Mouse (Mus musculus): ENCODE data around the gene Ctsd. TPM values are rescaled to one million over a fixed set of nuclear protein-coding genes. Genes with fewer than 3 reads are reported as not detected.
A peak's percentile ranks its signal among the peaks of the same experiment; 100 is the strongest.

Gene Ctsd
- 282 and 288 TPM in 2 replicates for polyA plus RNA-seq (2015; fragmentation: Nextera tagmentation; extraction: Ambion mirVana)

GRCm38 (mm10) chr7:142387419-142388148 is at the start of gene Ctsd:
Gene Ctsd, minus strand, starts transcription at chr7:142388038.
- H3K27ac ChIP-seq (replicated peaks) = peak within 1 kb of the TSS; percentile 76
- H3K9ac ChIP-seq = peak within 1 kb of the TSS; percentile 89
- H3K9me3 ChIP-seq = no peaks in the 10 kb centered on the region
- peaks cover 31% of the 10 kb centered on the region for H3K36me3 ChIP-seq
- WGBS = under 1% methylated on average over 55 of the region's 55 CpGs
- H3K4me2 ChIP-seq = peak within 1 kb of the TSS; percentile 95
- peaks cover 19% of the 10 kb centered on the region for H3K4me1 ChIP-seq (replicated peaks)
- ATAC-seq (ENCODE audit: low read depth) = peak; percentile 98
- H3K27me3 ChIP-seq = no peaks in the 10 kb centered on the region
- peak within 1 kb of the TSS; percentile 92 for H3K4me3 ChIP-seq

- Histone ChIP-seq H3K4me3 (no peak overlapping the region), H3K27ac (replicated peaks) (no peak overlapping the region), H3K9ac (no peak overlapping the region), H3K4me2 (no peak overlapping the region), H3K36me3 (no peaks in the 10 kb centered on the region), H3K9me3 (no peaks in the 10 kb centered on the region), H3K27me3 (no peaks in the 10 kb centered on the region), H3K4me1 (replicated peaks) (peaks cover 7% of the 10 kb centered on the region)
- ATAC-seq (ENCODE audit: low read depth) = no peak
- 80% methylated on average over 5 of the region's 5 CpGs for WGBS
These were observed 49.5 kb upstream of the Ctsd start for GRCm38 (mm10) chr7:142437324-142437723.

- no peak overlapping the region for H3K9ac ChIP-seq
- ATAC-seq (ENCODE audit: low read depth) = no peak
- H3K4me1 ChIP-seq (replicated peaks) = peaks cover 11% of the 10 kb centered on the region
- no peak overlapping the region for H3K27ac ChIP-seq (replicated peaks)
- no peaks in the 10 kb centered on the region for H3K9me3 ChIP-seq
- H3K4me2 ChIP-seq = no peak overlapping the region
- no peaks in the 10 kb centered on the region for H3K27me3 ChIP-seq
- 30% methylated on average over 4 of the region's 4 CpGs for WGBS
- no peaks in the 10 kb centered on the region for H3K36me3 ChIP-seq
- no peak overlapping the region for H3K4me3 ChIP-seq
These were observed 47.7 kb upstream of the Ctsd start for GRCm38 (mm10) chr7:142435524-142435923.

GRCm38 (mm10) chr7:142434137-142434865 is 46.5 kb upstream of the Ctsd start, which contains the start of gene Syt8:
Gene Syt8, plus strand, starts transcription at chr7:142434850.
- peaks cover 20% of the 10 kb centered on the region for H3K4me1 ChIP-seq (replicated peaks)
- no peaks in the 10 kb centered on the region; the same call in 1 of the 2 replicates for H3K27me3 ChIP-seq
- H3K4me3 ChIP-seq = no peak within 1 kb of the TSS
- H3K9me3 ChIP-seq = no peaks in the 10 kb centered on the region
- ATAC-seq (ENCODE audit: low read depth) = no peak
- no peaks in the 10 kb centered on the region for H3K36me3 ChIP-seq
- no peak within 1 kb of the TSS for H3K27ac ChIP-seq (replicated peaks)
- no peak within 1 kb of the TSS for H3K4me2 ChIP-seq
- H3K9ac ChIP-seq = 0 out of 2 replicates have a peak within 1 kb of the TSS, but pooled peaks have one; percentile 17
- 87% methylated on average over 10 of the region's 10 CpGs for WGBS

- Histone ChIP-seq H3K27me3 (no peaks in the 10 kb centered on the region; the same call in 1 of the 2 replicates), H3K36me3 (no peaks in the 10 kb centered on the region), H3K4me1 (replicated peaks) (peaks cover 21% of the 10 kb centered on the region), H3K4me3 (no peak overlapping the region), H3K9ac (0 out of 2 replicates have a peak overlapping the region, but pooled peaks have one; percentile 17), H3K27ac (replicated peaks) (no peak overlapping the region), H3K4me2 (no peak overlapping the region), H3K9me3 (no peaks in the 10 kb centered on the region)
- no peak for ATAC-seq (ENCODE audit: low read depth)
- 49% methylated on average over 19 of the region's 19 CpGs for WGBS
These were observed 45.8 kb upstream of the Ctsd start for GRCm38 (mm10) chr7:142433623-142434022.

GRCm38 (mm10) chr7:142431106-142431505 is 43.3 kb upstream of the Ctsd start:
- no peak for ATAC-seq (ENCODE audit: low read depth)
- Histone ChIP-seq H3K9ac (no peak overlapping the region), H3K4me3 (no peak overlapping the region), H3K9me3 (no peaks in the 10 kb centered on the region), H3K36me3 (no peaks in the 10 kb centered on the region), H3K4me1 (replicated peaks) (peaks cover 21% of the 10 kb centered on the region), H3K27ac (replicated peaks) (0 out of 2 replicates have a peak overlapping the region, but pooled peaks have one; percentile 33), H3K27me3 (no peaks in the 10 kb centered on the region; the same call in 1 of the 2 replicates), H3K4me2 (no peak overlapping the region)
- 74% methylated on average over 14 of the region's 14 CpGs for WGBS

GRCm38 (mm10) chr7:142430160-142430678 is 42.4 kb upstream of the Ctsd start:
- Histone ChIP-seq H3K4me1 (replicated peaks) (peaks cover 21% of the 10 kb centered on the region), H3K9me3 (no peaks in the 10 kb centered on the region), H3K4me3 (no peak overlapping the region), H3K27ac (replicated peaks) (peak overlapping the region; percentile 69), H3K36me3 (no peaks in the 10 kb centered on the region), H3K4me2 (peak overlapping the region; percentile 20; the same call in 1 of the 2 replicates), H3K9ac (no peak overlapping the region), H3K27me3 (no peaks in the 10 kb centered on the region; the same call in 1 of the 2 replicates)
- WGBS = 27% methylated on average over 12 of the region's 12 CpGs
- peak; percentile 91 for ATAC-seq (ENCODE audit: low read depth)

GRCm38 (mm10) chr7:142428213-142428612 is 40.4 kb upstream of the Ctsd start:
- no peaks in the 10 kb centered on the region for H3K9me3 ChIP-seq
- no peak overlapping the region for H3K9ac ChIP-seq
- peaks cover 21% of the 10 kb centered on the region for H3K4me1 ChIP-seq (replicated peaks)
- WGBS = 5% methylated on average over 7 of the region's 7 CpGs
- no peak for ATAC-seq (ENCODE audit: low read depth)
- no peak overlapping the region for H3K27ac ChIP-seq (replicated peaks)
- no peak overlapping the region for H3K4me2 ChIP-seq
- H3K36me3 ChIP-seq = no peaks in the 10 kb centered on the region
- H3K27me3 ChIP-seq = no peaks in the 10 kb centered on the region; the same call in 1 of the 2 replicates
- no peak overlapping the region for H3K4me3 ChIP-seq

- no peak for ATAC-seq (ENCODE audit: low read depth)
- 63% methylated on average over 11 of the region's 11 CpGs for WGBS
- no peaks in the 10 kb centered on the region; the same call in 1 of the 2 replicates for H3K27me3 ChIP-seq
- H3K4me1 ChIP-seq (replicated peaks) = peaks cover 16% of the 10 kb centered on the region
- H3K27ac ChIP-seq (replicated peaks) = no peak overlapping the region
- no peak overlapping the region for H3K4me3 ChIP-seq
- no peaks in the 10 kb centered on the region for H3K36me3 ChIP-seq
- no peak overlapping the region for H3K4me2 ChIP-seq
- no peaks in the 10 kb centered on the region for H3K9me3 ChIP-seq
- no peak overlapping the region for H3K9ac ChIP-seq
These were observed 37.9 kb upstream of the Ctsd start for GRCm38 (mm10) chr7:142425641-142426213.

- Histone ChIP-seq H3K4me2 (no peak overlapping the region), H3K36me3 (no peaks in the 10 kb centered on the region), H3K4me1 (replicated peaks) (no peaks in the 10 kb centered on the region), H3K27me3 (0 out of 2 replicates have a peak, but pooled peaks cover 4% of the 10 kb centered on the region), H3K9me3 (no peaks in the 10 kb centered on the region), H3K27ac (replicated peaks) (no peak overlapping the region), H3K4me3 (no peak overlapping the region), H3K9ac (no peak overlapping the region)
- WGBS = 80% methylated on average over 2 of the region's 2 CpGs
- ATAC-seq (ENCODE audit: low read depth) = no peak
These were observed 34.0 kb upstream of the Ctsd start for GRCm38 (mm10) chr7:142421826-142422225.

GRCm38 (mm10) chr7:142419887-142420286 is 32.0 kb upstream of the Ctsd start:
- Histone ChIP-seq H3K4me3 (no peak overlapping the region), H3K9me3 (no peaks in the 10 kb centered on the region), H3K9ac (no peak overlapping the region), H3K27ac (replicated peaks) (no peak overlapping the region), H3K4me2 (no peak overlapping the region), H3K36me3 (no peaks in the 10 kb centered on the region), H3K4me1 (replicated peaks) (no peaks in the 10 kb centered on the region), H3K27me3 (0 out of 2 replicates have a peak, but pooled peaks cover 4% of the 10 kb centered on the region)
- 89% methylated on average over 5 of the region's 5 CpGs for WGBS
- no peak for ATAC-seq (ENCODE audit: low read depth)
